Mouse (Mus musculus): ENCODE measurements at regions not wholly inside any gene's neighbourhood (a gene's known extent, or its start where the extent isn't known, plus 50 kb on each side); places are given as distances from the start of the nearest gene placed in this dataset.

- no peak for TF ChIP-seq CTCF (IDR thresholded peaks at IDR 0.05; ENCODE audit: insufficient read depth, low read length)
- TF ChIP-seq POLR2A (IDR thresholded peaks at IDR 0.05; ENCODE audit: borderline replicate concordance, extremely low read depth, low read depth, low read length) = no peak
Observed at GRCm38 (mm10) chr3:52215083-52215482, 53.1 kb upstream of the Foxo1 start.

Measured in lung, adult 2 months (tissue).